11 mouse cellular contexts compared by ENCODE assay signal in genomic region chr17:48700591-48700990, GRCm38 (mm10).
DNase-seq lines count a peak whose midpoint lies in the region; ATAC-seq lines count a peak whose summit lies in the region.
"Had no signal": no experiment of that assay in that cellular context is flagged by ENCODE, and none has a peak within 500 bp of the region (broad histone marks: within the 10 kb centered on the region; RNA-seq: fewer than 3 reads in every experiment).

No protein-coding gene starts in this region.

- no peaks in the 10 kb centered on the region for H3K9me3 ChIP-seq in forebrain, embryonic 14.5 days (replicated peaks; ENCODE audit: control insufficient read depth, low read length)
- H3K9me3 ChIP-seq in forebrain, embryonic 16.5 days (ENCODE audit: control insufficient read depth, low read length): peaks cover 6% of the 10 kb centered on the region; the same call in 1 of the 2 replicates
- H3K9me3 ChIP-seq: embryonic facial prominence, embryonic 12.5 days; limb, embryonic 13.5 days had no signal

- DNase-seq in forebrain, embryonic 14.5 days (ENCODE audit: low spot score): peak; percentile 12
- DNase-seq in left cerebral cortex, postnatal 4 days: peak; percentile 3
- no peak for DNase-seq in left cerebral cortex, adult 11 months (ENCODE audit: low spot score)
- peak; percentile 79 for DNase-seq in R1 (ENCODE audit: low read depth, low spot score)
- DNase-seq in induced T-regulatory cell, adult 2 months (ENCODE audit: low read depth): peak; percentile 5
- no peak for DNase-seq in layer of hippocampus, adult 9-10 months (ENCODE audit: low spot score)
- no peak for DNase-seq in gastrocnemius, postnatal 14 days
- DNase-seq: adrenal gland, postnatal 10 days had no signal

- no peaks in the 10 kb centered on the region for H3K36me3 ChIP-seq in forebrain, embryonic 14.5 days (ENCODE audit: control insufficient read depth, insufficient read depth, low read length)
- H3K36me3 ChIP-seq in forebrain, embryonic 16.5 days (ENCODE audit: control insufficient read depth, insufficient read depth): no peaks in the 10 kb centered on the region
- H3K36me3 ChIP-seq: embryonic facial prominence, embryonic 12.5 days; limb, embryonic 13.5 days had no signal

- no peaks in the 10 kb centered on the region for H3K4me1 ChIP-seq in forebrain, embryonic 14.5 days (ENCODE audit: control insufficient read depth, insufficient read depth, low read length)
- H3K4me1 ChIP-seq in forebrain, embryonic 16.5 days (replicated peaks; ENCODE audit: control insufficient read depth, insufficient read depth, low read length): no peaks in the 10 kb centered on the region
- H3K4me1 ChIP-seq: embryonic facial prominence, embryonic 12.5 days; limb, embryonic 13.5 days had no signal

- 30% methylated on average over 10 of the region's 10 CpGs for WGBS in forebrain, embryonic 14.5 days
- 36% methylated on average over 10 of the region's 10 CpGs for WGBS in forebrain, embryonic 16.5 days

- no peak overlapping the region for H3K4me2 ChIP-seq in forebrain, embryonic 14.5 days (ENCODE audit: low read length)
- H3K4me2 ChIP-seq in forebrain, embryonic 16.5 days (ENCODE audit: low read length): no peak overlapping the region
- H3K4me2 ChIP-seq: embryonic facial prominence, embryonic 12.5 days; limb, embryonic 13.5 days had no signal

- H3K4me3 ChIP-seq in forebrain, embryonic 14.5 days (ENCODE audit: low read depth, low read length): no peak overlapping the region
- no peak overlapping the region for H3K4me3 ChIP-seq in forebrain, embryonic 16.5 days (replicated peaks; ENCODE audit: low read length)
- H3K4me3 ChIP-seq: embryonic facial prominence, embryonic 12.5 days; limb, embryonic 13.5 days had no signal

- no peak for ATAC-seq in forebrain, embryonic 14.5 days
- ATAC-seq in forebrain, embryonic 16.5 days: no peak

- no peak overlapping the region for H3K9ac ChIP-seq in forebrain, embryonic 14.5 days (ENCODE audit: low read length)
- no peak overlapping the region for H3K9ac ChIP-seq in forebrain, embryonic 16.5 days (replicated peaks; ENCODE audit: low read depth, low read length)
- H3K9ac ChIP-seq: embryonic facial prominence, embryonic 12.5 days; limb, embryonic 13.5 days had no signal

- intact Hi-C loops in left cerebral cortex, postnatal 4 days (cut with DNase I): no loop called here
- intact Hi-C loops in gastrocnemius, postnatal 14 days (cut with DNase I; ENCODE audit: low total_unique reads): no loop called here

- no peak overlapping the region for H3K27ac ChIP-seq in forebrain, embryonic 14.5 days (ENCODE audit: low read depth, low read length)
- H3K27ac ChIP-seq in forebrain, embryonic 16.5 days (ENCODE audit: low read length): no peak overlapping the region
- H3K27ac ChIP-seq: embryonic facial prominence, embryonic 12.5 days; limb, embryonic 13.5 days had no signal

- no peaks in the 10 kb centered on the region for H3K27me3 ChIP-seq in forebrain, embryonic 14.5 days (replicated peaks; ENCODE audit: control insufficient read depth, insufficient read depth, low read length)
- no peaks in the 10 kb centered on the region for H3K27me3 ChIP-seq in forebrain, embryonic 16.5 days (replicated peaks; ENCODE audit: control insufficient read depth, insufficient read depth, low read length)
- H3K27me3 ChIP-seq: embryonic facial prominence, embryonic 12.5 days; limb, embryonic 13.5 days had no signal

Comparison
In these comparisons a context has a peak if more than half of its experiments do, and no peak if none do; other contexts are left out.
1. DNase-seq: peak in forebrain, embryonic 14.5 days (single experiment), left cerebral cortex, postnatal 4 days (single experiment), R1 (single experiment) and induced T-regulatory cell, adult 2 months (single experiment); none in left cerebral cortex, adult 11 months (single experiment), layer of hippocampus, adult 9-10 months (single experiment) and gastrocnemius, postnatal 14 days (single experiment).